Mouse (Mus musculus) cerebellum, adult 9-10 months (tissue): Measurements from ENCODE around the gene Kcnn1.
"Not testable (repeated sequence)": the region's sequence is repeated elsewhere in the genome, so short reads cannot be mapped to it uniquely, and the experiment has no call there.

Experiments used
- DNase-seq: peaks from one replicate; pipeline ENCODE4 v3.0.0; 2022

The Kcnn1 gene

GRCm38 (mm10) chr8:70839408-70840351, 23.4 kb downstream of the Kcnn1 start, which contains the start of gene Arrdc2:
TSS of gene Arrdc2 (minus strand) at chr8:70839720.
- peak; percentile 100 for DNase-seq

GRCm38 (mm10) chr8:70838654-70839407, 24.2 kb downstream of the Kcnn1 start:
- DNase-seq = peak; percentile 68

- no peak for DNase-seq
Measured at GRCm38 (mm10) chr8:70836666-70837065, 26.4 kb downstream of the Kcnn1 start.

GRCm38 (mm10) chr8:70834071-70834470, 29.0 kb downstream of the Kcnn1 start:
- DNase-seq = no peak

GRCm38 (mm10) chr8:70833520-70833919, 29.5 kb downstream of the Kcnn1 start:
- no peak for DNase-seq

GRCm38 (mm10) chr8:70833018-70833482, 30.0 kb downstream of the Kcnn1 start:
- no peak for DNase-seq

- no peak for DNase-seq
Measured at GRCm38 (mm10) chr8:70832371-70832770, 30.7 kb downstream of the Kcnn1 start.

GRCm38 (mm10) chr8:70831517-70831916, 31.5 kb downstream of the Kcnn1 start:
- DNase-seq = no peak

- no peak for DNase-seq
Measured at GRCm38 (mm10) chr8:70827796-70828195, 35.3 kb downstream of the Kcnn1 start.

GRCm38 (mm10) chr8:70827010-70827409, 36.0 kb downstream of the Kcnn1 start:
- DNase-seq = no peak

- no peak for DNase-seq
Measured at GRCm38 (mm10) chr8:70825816-70826215, 37.2 kb downstream of the Kcnn1 start.

GRCm38 (mm10) chr8:70823802-70824201, 39.3 kb downstream of the Kcnn1 start:
- DNase-seq = no peak

- not testable (repeated sequence) for DNase-seq
Measured at GRCm38 (mm10) chr8:70822594-70822993, 40.5 kb downstream of the Kcnn1 start.

- no peak for DNase-seq
Measured at GRCm38 (mm10) chr8:70821992-70822391, 41.1 kb downstream of the Kcnn1 start.

GRCm38 (mm10) chr8:70821399-70821962, 41.6 kb downstream of the Kcnn1 start:
- DNase-seq = peak; percentile 51

- no peak for DNase-seq
Measured at GRCm38 (mm10) chr8:70820101-70820935, 42.7 kb downstream of the Kcnn1 start.

GRCm38 (mm10) chr8:70816679-70817078, 46.4 kb downstream of the Kcnn1 start:
- DNase-seq = no peak

- DNase-seq = no peak
Measured at GRCm38 (mm10) chr8:70812885-70813284, 50.2 kb downstream of the Kcnn1 start.

GRCm38 (mm10) chr8:70812055-70812454, 51.0 kb downstream of the Kcnn1 start:
- DNase-seq = no peak

GRCm38 (mm10) chr8:70810962-70811680, 51.9 kb downstream of the Kcnn1 start:
- DNase-seq = no peak

- no peak for DNase-seq
Measured at GRCm38 (mm10) chr8:70808955-70809701, 53.9 kb downstream of the Kcnn1 start.
